Mouse (Mus musculus): ENCODE measurements around the gene Adprh. TPM values are rescaled to one million over a fixed set of nuclear protein-coding genes. Genes with fewer than 3 reads are reported as not detected.

The Adprh gene
- total RNA-seq, 1 experiment, result 70.2 TPM

- Histone ChIP-seq H3K4me3 (ENCODE audit: insufficient read depth in 1 of 2, low read depth in 1 of 2, low read length in 2 of 2, poor library complexity in 1 of 2, severe bottlenecking in 1 of 2) (no peak overlapping the region), H3K9ac (ENCODE audit: insufficient read depth, low read depth, low read length, poor library complexity, severe bottlenecking) (no peak overlapping the region), H3K4me1 (ENCODE audit: control insufficient read depth in 2 of 2, insufficient read depth in 2 of 2, low read length in 2 of 2, poor library complexity in 1 of 2) (peaks cover 2 to 15% of the 10 kb centered on the region in 2 experiments), H3K27ac (ENCODE audit: insufficient read depth, low read depth, low read length, poor library complexity, severe bottlenecking) (no peak overlapping the region), H3K9me3 (ENCODE audit: control insufficient read depth, insufficient read depth, low read depth, low read length) (no peaks in the 10 kb centered on the region), H3K36me3 (ENCODE audit: control insufficient read depth, insufficient read depth, low read length, poor library complexity, severe bottlenecking) (no peaks in the 10 kb centered on the region)
- in situ Hi-C loops (cut with MboI; ENCODE audit: low sequenced_read_pairs in 2 of 2, unreplicated experiment in 2 of 2), result no loop called here
- no peak for TF ChIP-seq MAFK (IDR thresholded peaks at IDR 0.05; ENCODE audit: insufficient read depth, low read depth, low read length)
- DNase-seq (ENCODE audit: low read depth, low spot score), result no peak
These were observed 9.7 kb upstream of the Adprh start for GRCm38 (mm10) chr16:38462161-38462560.

GRCm38 (mm10) chr16:38461749-38462148, 9.2 kb upstream of the Adprh start:
- Histone ChIP-seq H3K9ac (ENCODE audit: insufficient read depth, low read depth, low read length, poor library complexity, severe bottlenecking) (no peak overlapping the region), H3K4me1 (ENCODE audit: control insufficient read depth in 2 of 2, insufficient read depth in 2 of 2, low read length in 2 of 2, poor library complexity in 1 of 2) (peaks cover 6 to 15% of the 10 kb centered on the region in 2 experiments), H3K9me3 (ENCODE audit: control insufficient read depth, insufficient read depth, low read depth, low read length) (no peaks in the 10 kb centered on the region), H3K36me3 (ENCODE audit: control insufficient read depth, insufficient read depth, low read length, poor library complexity, severe bottlenecking) (no peaks in the 10 kb centered on the region), H3K27ac (ENCODE audit: insufficient read depth, low read depth, low read length, poor library complexity, severe bottlenecking) (no peak overlapping the region), H3K4me3 (ENCODE audit: insufficient read depth in 1 of 2, low read depth in 1 of 2, low read length in 2 of 2, poor library complexity in 1 of 2, severe bottlenecking in 1 of 2) (no peak overlapping the region)
- in situ Hi-C loops (cut with MboI; ENCODE audit: low sequenced_read_pairs in 2 of 2, unreplicated experiment in 2 of 2), result no loop called here
- no peak for DNase-seq (ENCODE audit: low read depth, low spot score)
- TF ChIP-seq CHD2 (IDR thresholded peaks at IDR 0.05; ENCODE audit: low read depth, low read length) (no peak), ZNF384 (IDR thresholded peaks at IDR 0.05; ENCODE audit: low read depth, low read length) (no peak), HCFC1 (IDR thresholded peaks at IDR 0.05; ENCODE audit: borderline replicate concordance, insufficient read depth, low read length) (no peak), MAFK (IDR thresholded peaks at IDR 0.05; ENCODE audit: insufficient read depth, low read depth, low read length) (no peak), ZC3H11A (IDR thresholded peaks at IDR 0.05; ENCODE audit: borderline replicate concordance, low read depth, low read length) (no peak)

- DNase-seq (ENCODE audit: low read depth, low spot score), result no peak
- peak overlapping the region in 1 of 2 experiments; percentile 46; a peak in 3 of 4 replicates for H3K4me3 ChIP-seq (ENCODE audit: insufficient read depth in 1 of 2, low read depth in 1 of 2, low read length in 2 of 2, poor library complexity in 1 of 2, severe bottlenecking in 1 of 2)
These were observed 7.5 kb upstream of the Adprh start for GRCm38 (mm10) chr16:38459990-38460389.

GRCm38 (mm10) chr16:38458600-38459280, 6.2 kb upstream of the Adprh start:
- TF ChIP-seq ZNF384 (IDR thresholded peaks at IDR 0.05; ENCODE audit: low read depth, low read length), result no peak
- no peak for TF ChIP-seq MAFK (IDR thresholded peaks at IDR 0.05; ENCODE audit: insufficient read depth, low read depth, low read length)
- TF ChIP-seq CHD2 (IDR thresholded peaks at IDR 0.05; ENCODE audit: low read depth, low read length), result no peak
- TF ChIP-seq HCFC1 (IDR thresholded peaks at IDR 0.05; ENCODE audit: borderline replicate concordance, insufficient read depth, low read length), result no peak
- TF ChIP-seq ZC3H11A (IDR thresholded peaks at IDR 0.05; ENCODE audit: borderline replicate concordance, low read depth, low read length), result no peak
- peak overlapping the region; percentile 41; the same call in 1 of the 2 replicates for H3K27ac ChIP-seq (ENCODE audit: insufficient read depth, low read depth, low read length, poor library complexity, severe bottlenecking)

More at GRCm38 (mm10) chr16:38459990-38460389, 7.5 kb upstream of the Adprh start:
- TF ChIP-seq ZNF384 (IDR thresholded peaks at IDR 0.05; ENCODE audit: low read depth, low read length) (no peak), HCFC1 (IDR thresholded peaks at IDR 0.05; ENCODE audit: borderline replicate concordance, insufficient read depth, low read length) (no peak), CHD2 (IDR thresholded peaks at IDR 0.05; ENCODE audit: low read depth, low read length) (no peak), ZC3H11A (IDR thresholded peaks at IDR 0.05; ENCODE audit: borderline replicate concordance, low read depth, low read length) (no peak)
- no peaks in the 10 kb centered on the region for H3K9me3 ChIP-seq (ENCODE audit: control insufficient read depth, insufficient read depth, low read depth, low read length)
- no peaks in the 10 kb centered on the region for H3K36me3 ChIP-seq (ENCODE audit: control insufficient read depth, insufficient read depth, low read length, poor library complexity, severe bottlenecking)
- no peak overlapping the region for H3K27ac ChIP-seq (ENCODE audit: insufficient read depth, low read depth, low read length, poor library complexity, severe bottlenecking)
- no peak overlapping the region for H3K9ac ChIP-seq (ENCODE audit: insufficient read depth, low read depth, low read length, poor library complexity, severe bottlenecking)
- peaks cover 13 to 15% of the 10 kb centered on the region in 2 experiments for H3K4me1 ChIP-seq (ENCODE audit: control insufficient read depth in 2 of 2, insufficient read depth in 2 of 2, low read length in 2 of 2, poor library complexity in 1 of 2)
- in situ Hi-C loops (cut with MboI; ENCODE audit: low sequenced_read_pairs in 2 of 2, unreplicated experiment in 2 of 2), result no loop called here

More at GRCm38 (mm10) chr16:38458600-38459280, 6.2 kb upstream of the Adprh start:
- in situ Hi-C loops (cut with MboI; ENCODE audit: low sequenced_read_pairs in 2 of 2, unreplicated experiment in 2 of 2), result no loop called here
- no peaks in the 10 kb centered on the region for H3K9me3 ChIP-seq (ENCODE audit: control insufficient read depth, insufficient read depth, low read depth, low read length)
- peak overlapping the region; percentile 15 to 46; a peak in 3 of 4 replicates for H3K4me3 ChIP-seq (ENCODE audit: insufficient read depth in 1 of 2, low read depth in 1 of 2, low read length in 2 of 2, poor library complexity in 1 of 2, severe bottlenecking in 1 of 2)
- H3K9ac ChIP-seq (ENCODE audit: insufficient read depth, low read depth, low read length, poor library complexity, severe bottlenecking), result no peak overlapping the region
- peaks cover 15 to 16% of the 10 kb centered on the region in 2 experiments for H3K4me1 ChIP-seq (ENCODE audit: control insufficient read depth in 2 of 2, insufficient read depth in 2 of 2, low read length in 2 of 2, poor library complexity in 1 of 2)
- DNase-seq (ENCODE audit: low read depth, low spot score), result no peak
- no peaks in the 10 kb centered on the region for H3K36me3 ChIP-seq (ENCODE audit: control insufficient read depth, insufficient read depth, low read length, poor library complexity, severe bottlenecking)

Data from ES-E14 (cell line).